Mouse (Mus musculus): ENCODE measurements around the gene Gpr146.
A peak's percentile ranks its signal among the peaks of the same experiment; 100 is the strongest.

DNA sequence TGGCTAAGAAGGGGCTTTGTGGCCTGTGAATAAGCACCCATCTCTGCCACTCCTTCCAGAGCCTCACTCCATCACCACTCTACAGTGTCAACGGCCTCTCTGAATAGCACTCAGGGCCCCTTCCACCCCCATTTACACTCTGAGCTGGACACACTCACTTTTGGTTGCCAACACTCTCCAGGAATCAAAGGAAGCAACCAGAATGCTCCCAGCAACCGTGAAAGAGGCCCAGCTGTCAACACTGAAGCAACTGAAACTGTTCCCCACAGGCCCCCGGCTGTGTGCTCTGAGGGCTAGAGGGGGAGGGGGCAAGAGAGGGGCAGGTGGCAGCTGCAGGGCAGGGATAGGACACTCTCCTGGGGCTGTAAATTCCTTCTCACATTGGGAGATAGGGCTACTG lies 41.1 kb downstream of the Gpr146 start:
- no peak for TF ChIP-seq MAX (IDR thresholded peaks at IDR 0.05; ENCODE audit: low read depth)
- TF ChIP-seq POLR2A (IDR thresholded peaks at IDR 0.05; ENCODE audit: insufficient read length, low read depth), result no peak
- TF ChIP-seq TCF12 (IDR thresholded peaks at IDR 0.05; ENCODE audit: insufficient read depth, poor library complexity, severe bottlenecking), result no peak
- peak in 2 of 3 experiments; percentile 65 to 83 for TF ChIP-seq MYOD1 (IDR thresholded peaks at IDR 0.05; ENCODE audit: control insufficient read depth in 1 of 3, insufficient read length in 2 of 3, low read depth in 2 of 3)
- TF ChIP-seq E2F4 (IDR thresholded peaks at IDR 0.05; ENCODE audit: insufficient read depth), result no peak
- no peak for TF ChIP-seq SRF (IDR thresholded peaks at IDR 0.05; ENCODE audit: control insufficient read depth, insufficient read length, low read depth)
- TF ChIP-seq POLR2AphosphoS2 (IDR thresholded peaks at IDR 0.05; ENCODE audit: insufficient read length, low read depth), result no peak
- no peak for TF ChIP-seq USF1 (IDR thresholded peaks at IDR 0.05; ENCODE audit: low read depth)
- peak; percentile 66 to 91 (median 68) for TF ChIP-seq MYOG (IDR thresholded peaks at IDR 0.05; ENCODE audit: control insufficient read depth in 1 of 3, insufficient read depth in 1 of 3, insufficient read length in 2 of 3, low read depth in 2 of 3)
- no peak for TF ChIP-seq CEBPB (IDR thresholded peaks at IDR 0.05; ENCODE audit: insufficient read depth, poor library complexity, severe bottlenecking)
- TF ChIP-seq REST (IDR thresholded peaks at IDR 0.05; ENCODE audit: insufficient read depth, insufficient read length), result no peak
- TF ChIP-seq TCF3 (IDR thresholded peaks at IDR 0.05; ENCODE audit: insufficient read length, low read depth), result peak; percentile 47
